Mouse (Mus musculus): Measurements from ENCODE around the gene Rps12-ps3. TPM values are rescaled to one million over a fixed set of nuclear protein-coding genes. Genes with fewer than 3 reads are reported as not detected.

The Rps12-ps3 gene
- polyA plus RNA-seq, 1 experiment: 40.0 TPM

- Histone ChIP-seq H3K36me3 (replicated peaks; ENCODE audit: low read length) (no peaks in the 10 kb centered on the region), H3K9me3 (no peaks in the 10 kb centered on the region), H3K4me3 (replicated peaks) (no peak overlapping the region), H3K4me1 (peaks cover 8% of the 10 kb centered on the region), H3K27me3 (replicated peaks) (peaks cover 40% of the 10 kb centered on the region)
- TF ChIP-seq FLI1 (IDR thresholded peaks at IDR 0.05; ENCODE audit: low read length) (no peak), GATA1 (IDR thresholded peaks at IDR 0.05; ENCODE audit: borderline replicate concordance, low read length) (no peak)
Observed at GRCm38 (mm10) chr19:59360486-59360896, 38.4 kb downstream of the Rps12-ps3 start.

- H3K4me1 ChIP-seq: peaks cover 5% of the 10 kb centered on the region
- no peaks in the 10 kb centered on the region for H3K9me3 ChIP-seq
Observed at GRCm38 (mm10) chr19:59362646-59363045, 40.6 kb downstream of the Rps12-ps3 start.

GRCm38 (mm10) chr19:59363666-59364065 is 41.6 kb downstream of the Rps12-ps3 start:
- Histone ChIP-seq H3K9me3 (no peaks in the 10 kb centered on the region), H3K4me3 (replicated peaks) (no peak overlapping the region), H3K4me1 (peaks cover 5% of the 10 kb centered on the region), H3K36me3 (replicated peaks; ENCODE audit: low read length) (no peaks in the 10 kb centered on the region), H3K27me3 (replicated peaks) (peaks cover 36% of the 10 kb centered on the region)
- TF ChIP-seq FLI1 (IDR thresholded peaks at IDR 0.05; ENCODE audit: low read length): no peak
- no peak for TF ChIP-seq GATA1 (IDR thresholded peaks at IDR 0.05; ENCODE audit: borderline replicate concordance, low read length)

More at GRCm38 (mm10) chr19:59362646-59363045, 40.6 kb downstream of the Rps12-ps3 start:
- peaks cover 33% of the 10 kb centered on the region for H3K27me3 ChIP-seq (replicated peaks)
- TF ChIP-seq FLI1 (IDR thresholded peaks at IDR 0.05; ENCODE audit: low read length) (no peak), GATA1 (IDR thresholded peaks at IDR 0.05; ENCODE audit: borderline replicate concordance, low read length) (no peak)
- no peaks in the 10 kb centered on the region for H3K36me3 ChIP-seq (replicated peaks; ENCODE audit: low read length)
- no peak overlapping the region for H3K4me3 ChIP-seq (replicated peaks)

- no peaks in the 10 kb centered on the region for H3K36me3 ChIP-seq (replicated peaks; ENCODE audit: low read length)
- H3K4me3 ChIP-seq (replicated peaks): no peak overlapping the region
- TF ChIP-seq FLI1 (IDR thresholded peaks at IDR 0.05; ENCODE audit: low read length): no peak
- no peak for TF ChIP-seq GATA1 (IDR thresholded peaks at IDR 0.05; ENCODE audit: borderline replicate concordance, low read length)
- H3K9me3 ChIP-seq: peaks cover 3% of the 10 kb centered on the region; the same call in 1 of the 2 replicates
- H3K4me1 ChIP-seq: peaks cover 5% of the 10 kb centered on the region
- H3K27me3 ChIP-seq (replicated peaks): peaks cover 26% of the 10 kb centered on the region
Observed at GRCm38 (mm10) chr19:59366724-59367123, 44.6 kb downstream of the Rps12-ps3 start.

GRCm38 (mm10) chr19:59367892-59368291 is 45.8 kb downstream of the Rps12-ps3 start:
- H3K4me1 ChIP-seq: peaks cover 5% of the 10 kb centered on the region
- no peak overlapping the region for H3K4me3 ChIP-seq (replicated peaks)
- H3K27me3 ChIP-seq (replicated peaks): peaks cover 21% of the 10 kb centered on the region
- TF ChIP-seq FLI1 (IDR thresholded peaks at IDR 0.05; ENCODE audit: low read length) (no peak), GATA1 (IDR thresholded peaks at IDR 0.05; ENCODE audit: borderline replicate concordance, low read length) (no peak)
- H3K9me3 ChIP-seq: peaks cover 8% of the 10 kb centered on the region; the same call in 1 of the 2 replicates
- H3K36me3 ChIP-seq (replicated peaks; ENCODE audit: low read length): no peaks in the 10 kb centered on the region

- H3K4me3 ChIP-seq (replicated peaks): no peak overlapping the region
- peaks cover 21% of the 10 kb centered on the region for H3K27me3 ChIP-seq (replicated peaks)
- H3K36me3 ChIP-seq (replicated peaks; ENCODE audit: low read length): no peaks in the 10 kb centered on the region
- TF ChIP-seq FLI1 (IDR thresholded peaks at IDR 0.05; ENCODE audit: low read length) (no peak), GATA1 (IDR thresholded peaks at IDR 0.05; ENCODE audit: borderline replicate concordance, low read length) (no peak)
- peaks cover 26% of the 10 kb centered on the region; the same call in 1 of the 2 replicates for H3K9me3 ChIP-seq
- H3K4me1 ChIP-seq: no peaks in the 10 kb centered on the region
Observed at GRCm38 (mm10) chr19:59371016-59371415, 48.9 kb downstream of the Rps12-ps3 start.

Other genes with a start within 250 kb of the Rps12-ps3 start
- gene Shtn1, start 246.2 kb upstream of the Rps12-ps3 start, polyA plus RNA-seq (2012; ENCODE audit: insufficient read depth, low replicate concordance): 0.10 and 0.41 TPM in 2 replicates
- gene Vax1, start 152.2 kb upstream of the Rps12-ps3 start, polyA plus RNA-seq (2012; ENCODE audit: insufficient read depth, low replicate concordance): not detected in 2 replicates
- not detected in 2 replicates for gene Kcnk18, start 103.1 kb upstream of the Rps12-ps3 start, polyA plus RNA-seq (2012; ENCODE audit: insufficient read depth, low replicate concordance)
- 1.4 TPM in 1 of 2 replicates, not detected in the other for gene Slc18a2, start 61.4 kb upstream of the Rps12-ps3 start, polyA plus RNA-seq (2012; ENCODE audit: insufficient read depth, low replicate concordance)
- 1.3 and 1.9 TPM in 2 replicates for gene Pdzd8, start 23.5 kb downstream of the Rps12-ps3 start, polyA plus RNA-seq (2012; ENCODE audit: insufficient read depth, low replicate concordance)
- gene Emx2, start 136.1 kb downstream of the Rps12-ps3 start, polyA plus RNA-seq (2012; ENCODE audit: insufficient read depth, low replicate concordance): not detected in 2 replicates

Measured in megakaryocyte, embryonic 14.5 days (primary cell).